Mouse (Mus musculus): ENCODE results near the gene Zfp128. TPM values are rescaled to one million over a fixed set of nuclear protein-coding genes. Genes with fewer than 3 reads are reported as not detected.
"Not testable (repeated sequence)": the region's sequence is repeated elsewhere in the genome, so short reads cannot be mapped to it uniquely, and the experiment has no call there.

Zfp128 gene
- 1 to 10 TPM; 6.9 to 7.4 TPM for total RNA-seq (2021)

- intact Hi-C loops (cut with DNase I): loop anchor here (1.0 to 5.0 kb wide), 2 partner anchors 16 to 64 kb away; partner anchors contain the start of genes Zfp329 and Zscan22
- DNase-seq (ENCODE audit: low spot score in 2 of 2): peak; percentile 96 to 98
Observed at GRCm38 (mm10) chr7:12880911-12881660, at the start of gene Zfp128. Gene Zfp128, plus strand, starts transcription at chr7:12881177.

GRCm38 (mm10) chr7:12834162-12835120, 46.5 kb upstream of the Zfp128 start, which contains the start of gene Zfp110:
Gene Zfp110, plus strand, starts transcription at chr7:12834761.
- intact Hi-C loops (cut with DNase I): loop anchor here (1.0 kb wide), 1 partner anchor 15 kb away; no protein-coding TSS in a partner anchor

DNA sequence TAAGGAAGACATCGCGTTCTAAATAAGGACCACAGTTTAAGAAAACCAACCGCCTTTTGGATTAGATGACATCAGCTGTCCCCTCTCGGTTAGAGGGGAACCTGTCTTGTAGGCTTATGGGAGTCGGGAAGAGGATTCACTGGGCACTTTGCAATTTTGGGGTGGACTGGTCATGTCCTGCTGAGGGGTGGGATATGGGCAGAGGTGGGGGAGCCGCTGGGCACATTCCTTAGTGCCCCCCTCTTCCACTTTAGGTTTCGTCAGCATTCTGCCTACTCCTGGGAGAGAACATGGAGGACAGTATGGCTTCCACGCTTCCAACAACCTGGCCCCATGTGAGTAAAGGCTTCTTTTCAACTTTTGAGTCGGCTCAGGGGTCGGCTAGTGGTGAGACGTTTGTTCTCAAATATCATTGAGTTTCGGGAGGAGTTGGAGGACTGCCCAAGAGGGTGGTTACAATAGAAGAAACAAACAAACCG, 45.7 kb upstream of the Zfp128 start:
- no peak for DNase-seq (ENCODE audit: low spot score in 2 of 2)
- intact Hi-C loops (cut with DNase I): no loop called here

More at GRCm38 (mm10) chr7:12834162-12835120, 46.5 kb upstream of the Zfp128 start, which contains the start of gene Zfp110:
- peak; percentile 85 to 88 for DNase-seq (ENCODE audit: low spot score in 2 of 2)

DNA sequence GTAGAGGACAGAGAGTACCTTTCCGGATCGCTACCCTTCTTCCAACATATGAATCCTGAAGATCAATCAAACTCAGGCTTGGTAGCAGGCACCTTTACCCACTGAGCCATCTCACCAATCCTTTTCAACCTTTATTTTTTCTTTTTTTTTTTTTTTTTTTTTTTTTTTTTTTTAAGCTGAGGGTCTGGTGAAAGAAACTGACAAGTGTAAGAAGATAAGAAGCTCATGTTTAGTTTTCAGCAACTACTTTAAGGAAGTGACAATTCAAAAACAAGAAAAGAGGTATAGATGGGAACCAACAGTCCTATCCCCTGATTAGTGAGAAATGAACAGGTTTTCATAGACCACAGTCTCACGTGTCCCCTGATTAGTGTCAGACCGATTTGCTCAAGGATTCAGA, 45.2 kb upstream of the Zfp128 start:
- no peak for DNase-seq (ENCODE audit: low spot score in 2 of 2)
- intact Hi-C loops (cut with DNase I): no loop called here

DNA sequence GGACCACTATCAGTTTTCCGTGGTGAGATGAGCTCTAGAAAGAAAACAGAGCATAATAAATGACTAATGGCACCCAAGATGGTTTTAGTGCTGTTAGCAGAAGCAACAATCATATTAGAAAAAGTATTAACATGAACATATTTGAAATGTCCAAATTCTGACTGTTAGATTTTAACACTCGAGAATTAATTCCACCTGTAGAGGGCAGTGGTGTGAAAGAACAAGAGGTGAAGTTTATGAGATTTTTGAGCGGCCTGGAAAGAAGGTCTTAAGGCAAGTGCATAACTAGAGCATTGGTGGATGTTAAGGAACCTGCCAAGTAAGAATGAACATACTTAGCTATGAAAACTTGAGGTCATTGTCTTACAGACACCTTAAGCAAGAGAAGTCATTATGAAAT, 6.7 kb upstream of the Zfp128 start:
- intact Hi-C loops (cut with DNase I): no loop called here

GRCm38 (mm10) chr7:12880036-12880435, 941 bp upstream of the Zfp128 start:
- intact Hi-C loops (cut with DNase I): loop anchor here (5.0 kb wide), 1 partner anchor 63 kb away; the partner anchor contains the start of gene Zfp329
- no peak for DNase-seq (ENCODE audit: low spot score in 2 of 2)

More for the DNA sequence above, 6.7 kb upstream of the Zfp128 start:
- DNase-seq (ENCODE audit: low spot score in 2 of 2): no peak

DNA sequence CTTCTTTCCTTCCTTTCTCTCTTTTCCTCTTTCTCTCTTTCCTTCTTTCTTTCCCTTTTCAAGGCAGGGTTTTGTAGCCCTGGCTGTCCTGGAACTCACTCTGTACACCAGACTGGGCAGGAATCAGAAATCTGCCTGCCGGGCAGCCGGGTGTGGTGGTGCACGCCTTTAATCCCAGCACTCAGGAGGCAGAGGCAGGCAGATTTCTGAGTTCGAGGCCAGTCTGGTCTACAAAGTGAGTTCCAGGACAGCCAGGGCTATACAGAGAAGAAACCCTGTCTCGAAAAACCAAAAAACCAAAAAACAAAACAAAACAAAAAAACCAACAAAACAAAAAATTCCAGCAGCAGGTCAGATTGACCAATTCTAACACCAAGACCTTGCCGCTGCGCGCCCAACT, 480 bp upstream of the Zfp128 start:
- DNase-seq (ENCODE audit: low spot score in 2 of 2): not testable (repeated sequence)
- intact Hi-C loops (cut with DNase I): loop anchor here (5.0 kb wide), 1 partner anchor 63 kb away; the partner anchor contains the start of gene Zfp329

GRCm38 (mm10) chr7:12886563-12887266, 5.7 kb downstream of the Zfp128 start:
- peak in 1 of 2 experiments; percentile 53 for DNase-seq (ENCODE audit: low spot score in 2 of 2)
- intact Hi-C loops (cut with DNase I): no loop called here

DNA sequence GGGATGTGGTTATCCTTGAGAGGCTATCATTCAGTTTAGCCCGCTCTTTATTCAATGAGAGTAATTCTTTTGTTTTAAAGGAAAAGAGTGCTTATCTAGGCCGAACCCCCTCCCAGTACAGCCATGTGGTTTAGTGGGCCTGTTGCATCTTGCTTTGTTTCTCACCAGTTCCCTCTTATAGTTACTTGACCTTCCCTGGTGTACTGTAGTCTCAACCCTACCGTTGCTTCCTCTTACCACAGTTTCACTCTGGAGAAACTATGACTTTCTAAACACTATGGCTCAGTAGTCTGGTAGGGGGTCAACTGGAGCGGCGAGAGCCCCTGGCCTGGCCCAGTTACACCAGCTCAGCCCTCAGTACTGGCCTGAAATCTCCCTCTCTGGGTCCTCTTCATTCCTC, 6.6 kb downstream of the Zfp128 start:
- intact Hi-C loops (cut with DNase I): no loop called here
- DNase-seq (ENCODE audit: low spot score in 2 of 2): no peak

GRCm38 (mm10) chr7:12890928-12891327, 10.0 kb downstream of the Zfp128 start:
- DNase-seq (ENCODE audit: low spot score in 2 of 2): no peak
- intact Hi-C loops (cut with DNase I): loop anchor here (10.0 kb wide), 1 partner anchor 416 kb away; the partner anchor contains the start of gene Zfp606

DNA sequence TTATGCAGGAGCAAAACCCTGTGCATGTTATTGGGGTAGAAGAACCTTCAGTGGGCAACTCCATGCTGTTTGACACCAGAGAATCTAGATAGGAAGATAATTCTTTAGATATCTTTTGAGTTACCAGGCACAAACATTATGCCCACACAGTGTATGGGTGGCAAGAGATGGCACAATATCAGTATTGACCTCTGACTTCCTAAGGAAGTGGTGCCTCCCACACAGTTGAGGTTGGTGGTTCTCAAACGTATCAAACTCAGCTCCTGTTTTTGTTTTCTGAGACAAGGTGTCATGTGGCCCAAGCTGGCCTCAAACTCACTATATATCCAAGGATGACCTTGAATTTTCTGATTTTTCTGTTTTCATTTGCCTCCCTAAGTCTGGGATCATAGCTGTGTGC, 10.4 kb downstream of the Zfp128 start:
- no peak for DNase-seq (ENCODE audit: low spot score in 2 of 2)
- intact Hi-C loops (cut with DNase I): loop anchor here (10.0 kb wide), 1 partner anchor 417 kb away; the partner anchor contains the start of gene Zfp606

GRCm38 (mm10) chr7:12897655-12898410, 16.9 kb downstream of the Zfp128 start, which contains the start of gene Zscan22:
Gene Zscan22, plus strand, starts transcription at chr7:12897815.
- intact Hi-C loops (cut with DNase I): loop anchor here (1.0 to 10.0 kb wide), 2 partner anchors 17 to 423 kb away; partner anchors contain the start of genes Zfp128 and Zfp606
- DNase-seq (ENCODE audit: low spot score in 2 of 2): peak; percentile 96 to 99

GRCm38 (mm10) chr7:12901517-12901916, 20.5 kb downstream of the Zfp128 start:
- intact Hi-C loops (cut with DNase I): no loop called here
- DNase-seq (ENCODE audit: low spot score in 2 of 2): no peak

DNA sequence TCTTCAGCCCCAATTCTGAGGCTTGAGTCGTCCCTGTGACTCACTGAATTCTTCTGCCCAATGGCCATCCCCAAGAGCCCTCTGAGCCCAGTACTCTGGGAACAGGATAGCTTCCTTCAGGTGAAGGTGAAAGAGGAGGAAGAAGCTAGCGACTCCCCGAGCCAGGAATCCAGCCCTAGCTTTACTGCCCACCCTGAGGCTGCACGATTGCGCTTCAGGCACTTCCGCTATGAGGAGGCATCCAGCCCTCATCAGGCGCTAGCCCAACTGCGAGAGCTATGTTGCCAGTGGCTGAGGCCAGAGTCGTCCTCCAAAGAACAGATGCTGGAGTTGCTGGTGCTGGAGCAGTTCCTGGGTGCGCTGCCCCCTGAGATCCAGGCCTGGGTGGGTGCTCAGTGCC, 22.6 kb downstream of the Zfp128 start:
- DNase-seq (ENCODE audit: low spot score in 2 of 2): no peak

GRCm38 (mm10) chr7:12905146-12905545, 24.2 kb downstream of the Zfp128 start:
- intact Hi-C loops (cut with DNase I): no loop called here
- DNase-seq (ENCODE audit: low spot score in 2 of 2): no peak

More for the DNA sequence above, 22.6 kb downstream of the Zfp128 start:
- intact Hi-C loops (cut with DNase I): no loop called here

GRCm38 (mm10) chr7:12909498-12909962, 28.6 kb downstream of the Zfp128 start:
- peak; percentile 80 to 82 for DNase-seq (ENCODE audit: low spot score in 2 of 2)
- intact Hi-C loops (cut with DNase I): no loop called here

- intact Hi-C loops (cut with DNase I): loop anchor here (5.0 kb wide), 1 partner anchor 37 kb away; no protein-coding TSS in a partner anchor
- peak; percentile 71 to 74 for DNase-seq (ENCODE audit: low spot score in 2 of 2)
Observed at GRCm38 (mm10) chr7:12910181-12910668, 29.2 kb downstream of the Zfp128 start.

GRCm38 (mm10) chr7:12913556-12913955, 32.6 kb downstream of the Zfp128 start:
- DNase-seq (ENCODE audit: low spot score in 2 of 2): no peak
- intact Hi-C loops (cut with DNase I): loop anchor here (2.0 to 5.0 kb wide), 2 partner anchors 34 to 133 kb away; no protein-coding TSS in a partner anchor
